Mouse (Mus musculus) embryonic facial prominence, embryonic 10.5 days (tissue): ENCODE measurements at regions not wholly inside any gene's neighbourhood (a gene's known extent, or its start where the extent isn't known, plus 50 kb on each side); places are given as distances from the start of the nearest gene placed in this dataset.

ENCODE experiments used
- DNase-seq: peaks from one replicate; pipeline ENCODE4 v3.0.0-alpha.2; 2017; ENCODE audit warnings: low spot score
- H3K27ac ChIP-seq: fragments of 300-500 bp; sonication (generic); replicated peaks from 2 replicates; pipeline ENCODE4 v1.5.1; 2016; ENCODE audit warnings: mild to moderate bottlenecking
- H3K27me3 ChIP-seq: fragments of 300-500 bp; sonication (generic); replicated peaks from 2 replicates; pipeline ENCODE4 v1.6.1; 2016; ENCODE audit warnings: low read depth, mild to moderate bottlenecking; ENCODE audit not compliant: poor library complexity, severe bottlenecking
- H3K36me3 ChIP-seq: fragments of 300-500 bp; sonication (generic); replicated peaks from 2 replicates; pipeline ENCODE4 v1.6.1; 2016; ENCODE audit warnings: mild to moderate bottlenecking, moderate library complexity
- H3K4me1 ChIP-seq: fragments of 300-500 bp; sonication (generic); 2 replicates; pipeline ENCODE4 v1.6.1; 2016
- H3K4me3 ChIP-seq: fragments of 300-500 bp; sonication (generic); 2 replicates; pipeline ENCODE4 v1.5.1; 2016; ENCODE audit warnings: mild to moderate bottlenecking, moderate library complexity
- H3K9me3 ChIP-seq: fragments of 300-500 bp; sonication (generic); 2 replicates; pipeline ENCODE4 v1.6.1; 2016; ENCODE audit warnings: mild to moderate bottlenecking
- WGBS: fragments of 180-500 bp; shearing (Covaris S2); methylation state at CpG from one replicate; pipeline ENCODE4 v1.1.7; 2016; 5-methylcytosine and 5-hydroxymethylcytosine counted together

- H3K4me1 ChIP-seq, result peaks cover 28% of the 10 kb centered on the region
- 2% methylated on average over 16 of the region's 16 CpGs for WGBS
- H3K36me3 ChIP-seq, result no peaks in the 10 kb centered on the region
- peak; percentile 76 for DNase-seq
- H3K9me3 ChIP-seq, result peaks cover 3% of the 10 kb centered on the region; the same call in 1 of the 2 replicates
- peak overlapping the region; percentile 75 for H3K27ac ChIP-seq
- peaks cover 46% of the 10 kb centered on the region for H3K27me3 ChIP-seq
- H3K4me3 ChIP-seq, result peak overlapping the region; percentile 49
Observed at GRCm38 (mm10) chr12:54316980-54317471, 113.4 kb upstream of the Egln3 start.

GRCm38 (mm10) chr12:54316066-54316567 is 112.5 kb upstream of the Egln3 start:
- Histone ChIP-seq H3K4me3 (no peak overlapping the region), H3K27ac (no peak overlapping the region), H3K36me3 (no peaks in the 10 kb centered on the region), H3K9me3 (peaks cover 3% of the 10 kb centered on the region; the same call in 1 of the 2 replicates), H3K27me3 (peaks cover 55% of the 10 kb centered on the region), H3K4me1 (peaks cover 31% of the 10 kb centered on the region)
- 36% methylated on average over 15 of the region's 15 CpGs for WGBS
- DNase-seq, result no peak

GRCm38 (mm10) chr12:54314153-54314552 is 110.5 kb upstream of the Egln3 start:
- 66% methylated on average over 2 of the region's 2 CpGs for WGBS
- Histone ChIP-seq H3K27ac (no peak overlapping the region), H3K9me3 (no peaks in the 10 kb centered on the region), H3K36me3 (no peaks in the 10 kb centered on the region), H3K4me3 (no peak overlapping the region), H3K4me1 (peaks cover 31% of the 10 kb centered on the region), H3K27me3 (peaks cover 66% of the 10 kb centered on the region)
- DNase-seq, result no peak

GRCm38 (mm10) chr12:54313211-54313845 is 109.7 kb upstream of the Egln3 start:
- peaks cover 31% of the 10 kb centered on the region for H3K4me1 ChIP-seq
- H3K36me3 ChIP-seq, result no peaks in the 10 kb centered on the region
- peaks cover 66% of the 10 kb centered on the region for H3K27me3 ChIP-seq
- DNase-seq, result peak; percentile 72
- H3K4me3 ChIP-seq, result peak overlapping the region; percentile 59
- WGBS, result under 1% methylated on average over 20 of the region's 20 CpGs
- H3K27ac ChIP-seq, result peak overlapping the region; percentile 84
- H3K9me3 ChIP-seq, result no peaks in the 10 kb centered on the region

- DNase-seq, result no peak
- Histone ChIP-seq H3K27me3 (peaks cover 66% of the 10 kb centered on the region), H3K4me3 (peak overlapping the region; percentile 59), H3K36me3 (no peaks in the 10 kb centered on the region), H3K9me3 (no peaks in the 10 kb centered on the region), H3K27ac (peak overlapping the region; percentile 84), H3K4me1 (peaks cover 31% of the 10 kb centered on the region)
- 8% methylated on average over 14 of the region's 14 CpGs for WGBS
Observed at GRCm38 (mm10) chr12:54312522-54313210, 109.0 kb upstream of the Egln3 start.

- peaks cover 64% of the 10 kb centered on the region for H3K27me3 ChIP-seq
- H3K4me3 ChIP-seq, result no peak overlapping the region
- no peak for DNase-seq
- WGBS, result 36% methylated on average over 4 of the region's 4 CpGs
- H3K4me1 ChIP-seq, result peaks cover 27% of the 10 kb centered on the region
- no peaks in the 10 kb centered on the region for H3K36me3 ChIP-seq
- peak overlapping the region; percentile 41 for H3K27ac ChIP-seq
- no peaks in the 10 kb centered on the region for H3K9me3 ChIP-seq
Observed at GRCm38 (mm10) chr12:54311896-54312521, 108.3 kb upstream of the Egln3 start.

GRCm38 (mm10) chr12:54309874-54310273 is 106.2 kb upstream of the Egln3 start:
- peaks cover 21% of the 10 kb centered on the region for H3K4me1 ChIP-seq
- no peak for DNase-seq
- H3K4me3 ChIP-seq, result no peak overlapping the region
- WGBS, result 70% methylated on average over 4 of the region's 4 CpGs
- no peaks in the 10 kb centered on the region for H3K36me3 ChIP-seq
- no peaks in the 10 kb centered on the region for H3K9me3 ChIP-seq
- peaks cover 45% of the 10 kb centered on the region for H3K27me3 ChIP-seq
- no peak overlapping the region for H3K27ac ChIP-seq

- H3K27me3 ChIP-seq, result peaks cover 39% of the 10 kb centered on the region
- WGBS, result 90% methylated on average over 6 of the region's 6 CpGs
- H3K4me1 ChIP-seq, result peaks cover 21% of the 10 kb centered on the region
- H3K4me3 ChIP-seq, result no peak overlapping the region
- no peaks in the 10 kb centered on the region for H3K36me3 ChIP-seq
- DNase-seq, result no peak
- no peaks in the 10 kb centered on the region for H3K9me3 ChIP-seq
- H3K27ac ChIP-seq, result no peak overlapping the region
Observed at GRCm38 (mm10) chr12:54309219-54309618, 105.6 kb upstream of the Egln3 start.

GRCm38 (mm10) chr12:54305135-54305630 is 101.5 kb upstream of the Egln3 start:
- H3K4me1 ChIP-seq, result no peaks in the 10 kb centered on the region
- no peaks in the 10 kb centered on the region for H3K9me3 ChIP-seq
- no peak overlapping the region for H3K4me3 ChIP-seq
- no peak overlapping the region for H3K27ac ChIP-seq
- H3K36me3 ChIP-seq, result no peaks in the 10 kb centered on the region
- WGBS, result 86% methylated on average over 9 of the region's 9 CpGs
- H3K27me3 ChIP-seq, result peaks cover 5% of the 10 kb centered on the region
- DNase-seq, result no peak

- H3K4me1 ChIP-seq, result no peaks in the 10 kb centered on the region
- no peak for DNase-seq
- no peaks in the 10 kb centered on the region; the same call in 1 of the 2 replicates for H3K27me3 ChIP-seq
- no peak overlapping the region for H3K27ac ChIP-seq
- H3K36me3 ChIP-seq, result no peaks in the 10 kb centered on the region
- WGBS, result 81% methylated on average over 8 of the region's 8 CpGs
- no peaks in the 10 kb centered on the region for H3K9me3 ChIP-seq
- no peak overlapping the region for H3K4me3 ChIP-seq
Observed at GRCm38 (mm10) chr12:54303746-54304145, 100.1 kb upstream of the Egln3 start.

- Histone ChIP-seq H3K4me1 (no peaks in the 10 kb centered on the region), H3K9me3 (no peaks in the 10 kb centered on the region), H3K27me3 (no peaks in the 10 kb centered on the region), H3K36me3 (no peaks in the 10 kb centered on the region), H3K4me3 (no peak overlapping the region), H3K27ac (no peak overlapping the region)
- no peak for DNase-seq
- WGBS, result 64% methylated on average over 5 of the region's 5 CpGs
Observed at GRCm38 (mm10) chr12:54299506-54299905, 95.8 kb upstream of the Egln3 start.

GRCm38 (mm10) chr12:54293248-54293647 is 89.6 kb upstream of the Egln3 start:
- no peaks in the 10 kb centered on the region for H3K27me3 ChIP-seq
- H3K9me3 ChIP-seq, result no peaks in the 10 kb centered on the region
- no peak overlapping the region for H3K4me3 ChIP-seq
- DNase-seq, result no peak
- no peaks in the 10 kb centered on the region for H3K36me3 ChIP-seq
- H3K27ac ChIP-seq, result no peak overlapping the region
- WGBS, result 85% methylated on average over 2 of the region's 2 CpGs
- H3K4me1 ChIP-seq, result peaks cover 7% of the 10 kb centered on the region
